Mouse (Mus musculus): ENCODE data around the gene Rps27rt. TPM values are rescaled to one million over a fixed set of nuclear protein-coding genes. Genes with fewer than 3 reads are reported as not detected.
"Not testable (repeated sequence)": the region's sequence is repeated elsewhere in the genome, so short reads cannot be mapped to it uniquely, and the experiment has no call there.

Rps27rt gene
- 358 and 423 TPM in 2 replicates for polyA plus RNA-seq (2014; fragmentation: Nextera tagmentation; extraction: Ambion mirVana)

DNA sequence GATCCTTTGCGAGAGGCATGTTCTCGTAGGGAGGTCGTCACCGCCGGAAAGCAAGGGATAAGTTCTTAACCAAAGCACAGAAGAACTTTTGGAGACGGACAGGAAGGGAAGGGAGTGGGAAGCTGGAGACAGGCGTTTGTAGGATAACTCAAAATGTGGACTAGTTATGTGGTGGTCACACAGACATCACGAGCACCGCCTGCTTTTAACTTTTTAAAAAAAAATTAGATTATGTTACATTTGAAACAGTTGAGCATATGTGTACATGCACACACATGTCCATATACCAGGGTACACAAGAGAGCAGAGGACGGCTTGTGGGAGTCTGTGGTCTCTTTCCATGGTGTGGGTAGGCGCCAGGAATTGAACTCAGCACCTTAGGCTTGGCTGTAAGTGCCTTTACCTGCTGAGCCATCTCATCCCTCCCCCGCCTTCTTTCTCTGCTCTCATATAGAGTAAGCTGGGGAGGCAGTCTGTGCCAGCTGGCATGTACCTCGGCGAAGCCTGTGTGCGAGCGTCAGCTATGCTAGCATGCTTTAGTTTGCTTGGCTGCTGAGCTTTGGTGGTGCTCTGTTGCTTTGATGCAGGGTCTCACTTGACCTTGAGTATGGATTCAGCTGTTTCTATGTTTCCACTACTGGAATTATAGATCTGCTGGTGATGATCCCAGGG is at the start of gene Rps27rt:
Gene Rps27rt, minus strand, starts transcription at position 51 of the 672 bp plus-strand sequence.
- Histone ChIP-seq H3K9me3 (ENCODE audit: control insufficient read depth, low read length) (no peaks in the 10 kb centered on the region), H3K36me3 (ENCODE audit: control insufficient read depth, insufficient read depth, low read length) (no peaks in the 10 kb centered on the region), H3K27me3 (replicated peaks; ENCODE audit: control insufficient read depth, insufficient read depth, low read length) (peaks cover 30% of the 10 kb centered on the region), H3K4me1 (replicated peaks; ENCODE audit: control insufficient read depth, insufficient read depth, low read length) (no peaks in the 10 kb centered on the region), H3K9ac (ENCODE audit: low read depth, low read length) (no peak within 1 kb of the TSS), H3K27ac (ENCODE audit: low read depth, low read length) (no peak within 1 kb of the TSS), H3K4me3 (ENCODE audit: low read depth, low read length) (no peak within 1 kb of the TSS), H3K4me2 (no peak within 1 kb of the TSS)
- no peak for ATAC-seq (replicated peaks; ENCODE audit: low FRiP score)
- WGBS, result 90% methylated on average over 16 of the region's 16 CpGs
- no peak for DNase-seq (ENCODE audit: low spot score)

DNA sequence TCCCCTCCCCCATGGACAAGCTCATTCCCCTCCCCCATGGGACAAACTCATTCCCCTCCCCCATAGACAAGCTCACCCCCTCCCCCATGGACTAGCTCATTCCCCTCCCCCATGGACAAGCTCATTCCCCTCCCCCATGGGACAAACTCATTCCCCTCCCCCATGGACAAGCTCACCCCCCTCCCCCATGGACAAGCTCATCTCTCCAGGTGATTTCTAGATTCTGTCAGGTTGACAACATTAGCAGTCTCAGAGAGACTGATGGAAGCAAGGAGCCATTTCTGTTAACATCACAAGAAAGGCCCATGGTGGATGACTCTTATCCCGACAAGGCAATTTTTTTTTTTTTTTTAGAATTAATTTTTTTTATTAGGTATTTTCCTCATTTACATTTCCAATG is 48.5 kb upstream of the Rps27rt start:
- not testable (repeated sequence) for H3K9me3 ChIP-seq (ENCODE audit: control insufficient read depth, low read length); H3K4me2 ChIP-seq; H3K27ac ChIP-seq (ENCODE audit: low read depth, low read length); H3K9ac ChIP-seq (ENCODE audit: low read depth, low read length); H3K36me3 ChIP-seq (ENCODE audit: control insufficient read depth, insufficient read depth, low read length); H3K27me3 ChIP-seq (replicated peaks; ENCODE audit: control insufficient read depth, insufficient read depth, low read length); DNase-seq (ENCODE audit: low spot score); ATAC-seq (replicated peaks; ENCODE audit: low FRiP score); H3K4me3 ChIP-seq (ENCODE audit: low read depth, low read length); H3K4me1 ChIP-seq (replicated peaks; ENCODE audit: control insufficient read depth, insufficient read depth, low read length)
- 85% methylated on average over 1 of the region's 1 CpGs for WGBS

DNA sequence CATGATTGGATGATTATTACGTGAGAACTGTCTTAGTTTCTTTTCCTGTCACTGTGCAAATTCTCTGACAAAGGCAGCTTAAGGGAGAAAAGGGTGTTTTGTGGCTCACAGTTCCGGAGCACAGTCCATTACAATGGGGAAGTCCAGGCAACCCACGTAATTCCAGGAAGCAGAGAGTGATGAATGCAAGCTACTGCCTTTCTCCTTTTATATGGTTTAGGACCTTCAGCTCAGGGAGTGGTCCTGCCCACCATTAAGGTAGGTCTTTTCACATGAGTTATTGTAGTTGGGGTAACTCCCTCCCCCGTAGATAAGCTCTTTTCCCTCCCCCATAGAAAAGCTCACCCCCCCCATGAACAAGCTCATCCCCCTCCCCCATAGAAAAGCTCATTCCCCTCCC is 48.0 kb upstream of the Rps27rt start:
- DNase-seq (ENCODE audit: low spot score), result no peak
- Histone ChIP-seq H3K9me3 (ENCODE audit: control insufficient read depth, low read length) (no peaks in the 10 kb centered on the region), H3K9ac (ENCODE audit: low read depth, low read length) (no peak overlapping the region), H3K36me3 (ENCODE audit: control insufficient read depth, insufficient read depth, low read length) (no peaks in the 10 kb centered on the region), H3K4me3 (ENCODE audit: low read depth, low read length) (no peak overlapping the region), H3K4me2 (no peak overlapping the region), H3K27ac (ENCODE audit: low read depth, low read length) (no peak overlapping the region), H3K27me3 (replicated peaks; ENCODE audit: control insufficient read depth, insufficient read depth, low read length) (no peaks in the 10 kb centered on the region), H3K4me1 (replicated peaks; ENCODE audit: control insufficient read depth, insufficient read depth, low read length) (no peaks in the 10 kb centered on the region)
- no peak for ATAC-seq (replicated peaks; ENCODE audit: low FRiP score)
- 69% methylated on average over 4 of the region's 4 CpGs for WGBS

DNA sequence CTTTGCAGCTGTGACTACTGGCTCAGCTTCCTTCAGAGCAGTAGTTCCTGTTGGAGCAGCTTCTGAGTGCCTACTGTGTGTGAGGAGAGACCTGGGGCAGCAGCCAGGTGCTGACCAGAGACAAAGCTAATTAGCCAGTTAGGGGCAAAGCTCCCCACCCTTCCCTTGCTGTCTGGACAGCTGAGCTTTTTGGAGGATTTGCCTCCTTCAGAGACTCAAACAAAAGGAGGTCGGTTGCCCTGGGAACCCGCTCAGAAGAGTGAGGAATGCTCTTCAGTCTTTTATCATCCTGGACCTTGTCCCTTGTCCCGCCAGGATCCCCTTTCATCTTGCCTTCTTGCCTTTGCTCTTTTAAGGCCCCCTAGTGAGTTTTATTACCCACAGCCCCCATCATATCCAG is 46.8 kb upstream of the Rps27rt start:
- no peaks in the 10 kb centered on the region for H3K4me1 ChIP-seq (replicated peaks; ENCODE audit: control insufficient read depth, insufficient read depth, low read length)
- DNase-seq (ENCODE audit: low spot score), result no peak
- no peak overlapping the region for H3K4me2 ChIP-seq
- H3K27ac ChIP-seq (ENCODE audit: low read depth, low read length), result no peak overlapping the region
- H3K9ac ChIP-seq (ENCODE audit: low read depth, low read length), result no peak overlapping the region
- no peaks in the 10 kb centered on the region for H3K9me3 ChIP-seq (ENCODE audit: control insufficient read depth, low read length)
- no peak for ATAC-seq (replicated peaks; ENCODE audit: low FRiP score)
- no peaks in the 10 kb centered on the region for H3K36me3 ChIP-seq (ENCODE audit: control insufficient read depth, insufficient read depth, low read length)
- WGBS, result 29% methylated on average over 3 of the region's 3 CpGs
- H3K4me3 ChIP-seq (ENCODE audit: low read depth, low read length), result no peak overlapping the region
- no peaks in the 10 kb centered on the region for H3K27me3 ChIP-seq (replicated peaks; ENCODE audit: control insufficient read depth, insufficient read depth, low read length)

DNA sequence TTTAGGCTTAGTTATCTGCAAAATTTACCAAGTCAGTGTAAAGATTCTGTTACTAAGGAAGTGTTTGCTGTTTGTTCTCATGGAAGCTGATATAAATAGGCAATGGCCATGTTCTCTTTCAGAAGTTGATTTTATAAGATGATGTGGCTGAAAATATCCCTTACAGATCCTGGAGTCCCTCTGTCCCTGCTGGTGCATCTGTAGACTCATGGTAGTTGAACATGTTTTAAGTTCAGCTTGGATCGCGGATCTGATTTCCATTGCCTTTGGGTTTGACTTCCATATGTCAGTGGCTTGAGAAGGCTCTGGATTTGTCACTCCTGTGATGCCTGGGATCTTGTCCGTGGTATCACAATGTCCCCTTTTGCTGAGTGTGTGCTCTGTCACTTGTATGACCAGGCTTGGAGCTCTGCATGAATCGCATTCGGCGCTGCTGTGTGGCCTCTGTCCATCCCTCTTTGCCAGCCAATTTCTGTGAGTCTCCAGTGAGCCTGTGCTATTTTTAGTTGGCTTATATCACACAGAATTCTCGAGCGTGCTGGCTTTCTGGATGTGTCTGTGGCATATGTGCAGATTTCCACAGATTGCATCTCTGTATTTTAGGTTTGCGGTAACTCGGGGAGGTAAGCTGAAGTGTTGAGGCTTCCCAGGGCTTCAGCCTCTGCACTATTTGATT is 41.3 kb upstream of the Rps27rt start:
- H3K9me3 ChIP-seq (ENCODE audit: control insufficient read depth, low read length), result no peaks in the 10 kb centered on the region
- H3K4me1 ChIP-seq (replicated peaks; ENCODE audit: control insufficient read depth, insufficient read depth, low read length), result no peaks in the 10 kb centered on the region
- H3K27me3 ChIP-seq (replicated peaks; ENCODE audit: control insufficient read depth, insufficient read depth, low read length), result no peaks in the 10 kb centered on the region
- 88% methylated on average over 10 of the region's 10 CpGs for WGBS
- H3K27ac ChIP-seq (ENCODE audit: low read depth, low read length), result no peak overlapping the region
- H3K36me3 ChIP-seq (ENCODE audit: control insufficient read depth, insufficient read depth, low read length), result no peaks in the 10 kb centered on the region
- DNase-seq (ENCODE audit: low spot score), result no peak
- H3K9ac ChIP-seq (ENCODE audit: low read depth, low read length), result no peak overlapping the region
- no peak overlapping the region for H3K4me3 ChIP-seq (ENCODE audit: low read depth, low read length)
- H3K4me2 ChIP-seq, result no peak overlapping the region
- no peak for ATAC-seq (replicated peaks; ENCODE audit: low FRiP score)

DNA sequence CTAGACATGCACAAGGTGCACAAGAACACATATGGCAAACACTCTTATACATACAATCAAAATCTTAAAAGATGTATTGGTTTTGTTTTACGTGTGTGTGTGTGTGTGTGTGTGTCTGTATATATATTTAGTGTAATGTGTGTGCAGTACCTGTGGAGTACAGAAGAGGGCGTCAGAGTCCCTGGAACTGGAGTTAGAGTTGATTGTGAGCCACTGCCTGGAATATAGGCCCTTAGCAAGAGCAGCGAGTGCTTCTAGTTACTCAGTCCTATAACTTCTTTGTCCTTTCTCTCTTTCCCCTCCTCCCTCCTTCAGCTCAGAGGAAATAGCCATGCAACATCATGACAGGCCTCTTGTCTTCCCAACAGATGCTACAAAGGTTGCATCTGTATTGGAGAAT is 40.6 kb upstream of the Rps27rt start:
- Histone ChIP-seq H3K4me2 (no peak overlapping the region), H3K27me3 (replicated peaks; ENCODE audit: control insufficient read depth, insufficient read depth, low read length) (no peaks in the 10 kb centered on the region), H3K36me3 (ENCODE audit: control insufficient read depth, insufficient read depth, low read length) (no peaks in the 10 kb centered on the region), H3K4me3 (ENCODE audit: low read depth, low read length) (no peak overlapping the region), H3K27ac (ENCODE audit: low read depth, low read length) (no peak overlapping the region), H3K4me1 (replicated peaks; ENCODE audit: control insufficient read depth, insufficient read depth, low read length) (no peaks in the 10 kb centered on the region), H3K9ac (ENCODE audit: low read depth, low read length) (no peak overlapping the region), H3K9me3 (ENCODE audit: control insufficient read depth, low read length) (no peaks in the 10 kb centered on the region)
- ATAC-seq (replicated peaks; ENCODE audit: low FRiP score) (no peak), DNase-seq (ENCODE audit: low spot score) (no peak)
- WGBS, result 69% methylated on average over 3 of the region's 3 CpGs

DNA sequence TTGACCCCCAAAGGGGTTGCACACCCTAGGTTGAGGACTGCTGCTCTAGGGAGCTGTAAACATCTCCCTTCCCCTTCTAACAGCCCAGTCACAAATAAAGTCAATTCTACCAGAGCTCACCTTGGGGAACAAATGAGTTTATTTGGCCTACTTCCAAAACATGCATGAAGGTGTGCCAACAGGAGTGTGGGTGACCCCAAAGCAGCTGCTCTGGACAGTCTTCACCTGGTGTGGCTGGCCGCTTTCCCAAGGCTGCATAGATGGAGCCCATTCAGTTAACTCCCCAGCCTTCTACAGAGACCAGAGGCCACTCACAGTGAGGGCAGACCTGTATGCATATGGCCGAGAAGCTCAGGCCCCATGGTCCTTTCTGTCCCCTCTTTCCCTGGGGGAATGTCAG is 38.9 kb upstream of the Rps27rt start:
- Histone ChIP-seq H3K4me3 (ENCODE audit: low read depth, low read length) (no peak overlapping the region), H3K36me3 (ENCODE audit: control insufficient read depth, insufficient read depth, low read length) (no peaks in the 10 kb centered on the region), H3K27ac (ENCODE audit: low read depth, low read length) (no peak overlapping the region), H3K4me1 (replicated peaks; ENCODE audit: control insufficient read depth, insufficient read depth, low read length) (no peaks in the 10 kb centered on the region), H3K27me3 (replicated peaks; ENCODE audit: control insufficient read depth, insufficient read depth, low read length) (no peaks in the 10 kb centered on the region), H3K9ac (ENCODE audit: low read depth, low read length) (no peak overlapping the region), H3K4me2 (no peak overlapping the region), H3K9me3 (ENCODE audit: control insufficient read depth, low read length) (no peaks in the 10 kb centered on the region)
- no peak for ATAC-seq (replicated peaks; ENCODE audit: low FRiP score)
- DNase-seq (ENCODE audit: low spot score), result no peak
- WGBS, result 83% methylated on average over 2 of the region's 2 CpGs

DNA sequence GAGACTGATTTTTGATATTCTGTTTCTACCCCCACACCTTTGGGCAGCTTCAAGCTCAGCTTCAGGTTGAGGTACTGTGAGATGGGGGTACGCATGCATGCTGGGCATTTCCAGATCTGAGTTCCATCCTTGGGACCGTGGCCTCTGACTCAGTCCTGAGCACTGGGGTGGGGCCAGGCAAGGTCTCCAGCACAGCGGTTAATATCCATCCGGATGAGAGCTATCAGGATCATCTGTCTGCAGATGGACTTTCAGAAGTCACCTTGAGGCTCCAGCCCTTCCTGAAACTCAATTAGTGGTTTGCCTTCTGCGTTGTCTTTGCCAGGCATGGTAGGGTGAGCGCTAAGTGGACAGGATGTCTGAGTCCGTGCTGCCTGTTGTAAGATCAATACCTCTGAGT is 37.6 kb upstream of the Rps27rt start:
- no peak for DNase-seq (ENCODE audit: low spot score)
- Histone ChIP-seq H3K27me3 (replicated peaks; ENCODE audit: control insufficient read depth, insufficient read depth, low read length) (no peaks in the 10 kb centered on the region), H3K4me1 (replicated peaks; ENCODE audit: control insufficient read depth, insufficient read depth, low read length) (no peaks in the 10 kb centered on the region), H3K4me3 (ENCODE audit: low read depth, low read length) (no peak overlapping the region), H3K27ac (ENCODE audit: low read depth, low read length) (no peak overlapping the region), H3K9ac (ENCODE audit: low read depth, low read length) (no peak overlapping the region), H3K9me3 (ENCODE audit: control insufficient read depth, low read length) (no peaks in the 10 kb centered on the region), H3K4me2 (no peak overlapping the region), H3K36me3 (ENCODE audit: control insufficient read depth, insufficient read depth, low read length) (no peaks in the 10 kb centered on the region)
- ATAC-seq (replicated peaks; ENCODE audit: low FRiP score), result no peak
- WGBS, result 79% methylated on average over 7 of the region's 7 CpGs

DNA sequence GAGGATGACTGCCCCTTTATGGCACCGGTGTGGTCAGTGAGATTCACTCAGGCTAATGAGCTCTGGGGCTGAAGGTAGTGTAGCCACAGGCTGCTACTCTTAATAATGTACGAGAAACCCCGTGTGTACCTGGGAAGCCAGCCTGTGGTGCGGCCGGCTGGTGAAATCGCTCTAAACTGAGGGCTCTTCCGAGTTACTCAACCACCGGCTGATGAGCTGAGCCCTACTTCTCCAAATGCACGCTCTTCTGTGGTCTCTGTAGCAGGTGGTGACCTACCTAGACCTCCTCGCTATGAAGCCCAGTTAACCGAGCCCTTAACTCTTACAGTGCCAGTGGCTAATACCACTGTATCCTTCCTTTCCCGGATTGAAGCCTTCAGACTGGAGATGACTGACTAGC is 29.8 kb upstream of the Rps27rt start:
- Histone ChIP-seq H3K9me3 (ENCODE audit: control insufficient read depth, low read length) (no peaks in the 10 kb centered on the region), H3K4me2 (no peak overlapping the region), H3K36me3 (ENCODE audit: control insufficient read depth, insufficient read depth, low read length) (no peaks in the 10 kb centered on the region), H3K4me3 (ENCODE audit: low read depth, low read length) (no peak overlapping the region), H3K27me3 (replicated peaks; ENCODE audit: control insufficient read depth, insufficient read depth, low read length) (no peaks in the 10 kb centered on the region), H3K9ac (ENCODE audit: low read depth, low read length) (no peak overlapping the region), H3K4me1 (replicated peaks; ENCODE audit: control insufficient read depth, insufficient read depth, low read length) (no peaks in the 10 kb centered on the region), H3K27ac (ENCODE audit: low read depth, low read length) (no peak overlapping the region)
- no peak for ATAC-seq (replicated peaks; ENCODE audit: low FRiP score)
- no peak for DNase-seq (ENCODE audit: low spot score)
- WGBS, result 50% methylated on average over 12 of the region's 12 CpGs

All from liver, embryonic 11.5 days (tissue).